Mouse (Mus musculus) kidney, embryonic 14.5 days (tissue): Measurements from ENCODE around the gene Ifitm2. TPM values are rescaled to one million over a fixed set of nuclear protein-coding genes. Genes with fewer than 3 reads are reported as not detected.

Source experiments
- ATAC-seq: fragments of 200-750 bp; cut with Nextera tagmentation; 2 replicates; pipeline ENCODE4 v1.8.0; 2017; ENCODE audit warnings: moderate number of reproducible peaks, mild to moderate bottlenecking, moderate TSS enrichment, moderate library complexity; ENCODE audit not compliant: low FRiP score, low TSS enrichment
- H3K27ac ChIP-seq: fragments of 300-500 bp; sonication (generic); 2 replicates; pipeline ENCODE4 v1.5.1; 2014; ENCODE audit warnings: low read depth, mild to moderate bottlenecking, low read length, moderate library complexity, mixed read lengths
- H3K27me3 ChIP-seq: fragments of 300-500 bp; sonication (generic); 2 replicates; pipeline ENCODE4 v1.6.1; 2014; ENCODE audit warnings: mild to moderate bottlenecking, low read length; ENCODE audit not compliant: control insufficient read depth, insufficient read depth
- H3K36me3 ChIP-seq: fragments of 300-500 bp; sonication (generic); 2 replicates; pipeline ENCODE4 v1.6.1; 2014; ENCODE audit warnings: low read length, mixed read lengths; ENCODE audit not compliant: control insufficient read depth, insufficient read depth
- H3K4me1 ChIP-seq: fragments of 300-500 bp; sonication (generic); 2 replicates; pipeline ENCODE4 v1.6.1; 2014; ENCODE audit warnings: low read length, mixed read lengths; ENCODE audit not compliant: control insufficient read depth, insufficient read depth
- H3K4me2 ChIP-seq: fragments of 300-500 bp; sonication (generic); replicated peaks from 2 replicates; pipeline ENCODE4 v1.6.1; 2014; ENCODE audit warnings: low read depth, mild to moderate bottlenecking, low read length
- H3K4me3 ChIP-seq: fragments of 300-500 bp; sonication (generic); 2 replicates; pipeline ENCODE4 v1.5.1; 2014; ENCODE audit warnings: mild to moderate bottlenecking, low read length
- H3K9ac ChIP-seq: fragments of 300-500 bp; sonication (generic); 2 replicates; pipeline ENCODE4 v1.6.1; 2014; ENCODE audit warnings: low read depth, mild to moderate bottlenecking, low read length, moderate library complexity
- H3K9me3 ChIP-seq: fragments of 300-500 bp; sonication (generic); 2 replicates; pipeline ENCODE4 v1.6.1; 2016; ENCODE audit warnings: low read length; ENCODE audit not compliant: control insufficient read depth
- WGBS: fragments of 180-500 bp; shearing (Covaris S2); extraction: QIAGEN DNeasy Blood & Tissue Kit; methylation state at CpG from one replicate; pipeline ENCODE4 v1.1.7; 2014; 5-methylcytosine and 5-hydroxymethylcytosine counted together
- polyA plus RNA-seq: library from polyadenylated mRNA; unstranded; fragments of >200 nt; fragmentation: Nextera tagmentation; extraction: Ambion mirVana; gene quantifications from 2 replicates; pipeline ENCODE4 v1.2.1, GENCODE M21; 2014

Ifitm2 gene
- polyA plus RNA-seq, 1 experiment from 2014 or later = 1,039 TPM

- Histone ChIP-seq H3K4me3 (no peak overlapping the region), H3K27ac (no peak overlapping the region), H3K4me1 (peaks cover 6% of the 10 kb centered on the region), H3K9me3 (no peaks in the 10 kb centered on the region), H3K9ac (no peak overlapping the region), H3K27me3 (no peaks in the 10 kb centered on the region), H3K36me3 (no peaks in the 10 kb centered on the region), H3K4me2 (no peak overlapping the region)
- WGBS = 9% methylated on average over 9 of the region's 9 CpGs
- no peak for ATAC-seq
Observed at GRCm38 (mm10) chr7:140959181-140959901, 3.6 kb upstream of the Ifitm2 start.

- no peak for ATAC-seq
- H3K9ac ChIP-seq = no peak overlapping the region
Observed at GRCm38 (mm10) chr7:140956556-140956869, 726 bp upstream of the Ifitm2 start.

GRCm38 (mm10) chr7:140955342-140955741 is 445 bp downstream of the Ifitm2 start:
- Histone ChIP-seq H3K4me3 (peak overlapping the region; percentile 55), H3K9me3 (no peaks in the 10 kb centered on the region), H3K27ac (peak overlapping the region; percentile 91; the same call in 1 of the 2 replicates), H3K4me1 (peaks cover 26% of the 10 kb centered on the region), H3K36me3 (peaks cover 5% of the 10 kb centered on the region; the same call in 1 of the 2 replicates), H3K9ac (peak overlapping the region; percentile 75), H3K4me2 (peak overlapping the region; percentile 70), H3K27me3 (no peaks in the 10 kb centered on the region)
- WGBS = 3% methylated on average over 17 of the region's 17 CpGs
- ATAC-seq = peak; percentile 17

More at GRCm38 (mm10) chr7:140956556-140956869, 726 bp upstream of the Ifitm2 start:
- Histone ChIP-seq H3K36me3 (peaks cover 5% of the 10 kb centered on the region; the same call in 1 of the 2 replicates), H3K4me3 (no peak overlapping the region; the same call in 1 of the 2 replicates), H3K27ac (peak overlapping the region; percentile 91), H3K4me1 (peaks cover 14% of the 10 kb centered on the region), H3K4me2 (peak overlapping the region; percentile 70), H3K27me3 (no peaks in the 10 kb centered on the region), H3K9me3 (no peaks in the 10 kb centered on the region)
- WGBS = 42% methylated on average over 6 of the region's 6 CpGs

GRCm38 (mm10) chr7:140954733-140955071 is 1.1 kb downstream of the Ifitm2 start:
- peak overlapping the region; percentile 70 for H3K4me2 ChIP-seq
- H3K9me3 ChIP-seq = no peaks in the 10 kb centered on the region
- peak overlapping the region; percentile 91; the same call in 1 of the 2 replicates for H3K27ac ChIP-seq
- H3K9ac ChIP-seq = peak overlapping the region; percentile 75; the same call in 1 of the 2 replicates
- no peak for ATAC-seq
- H3K36me3 ChIP-seq = peaks cover 10% of the 10 kb centered on the region; the same call in 1 of the 2 replicates
- H3K27me3 ChIP-seq = no peaks in the 10 kb centered on the region
- peak overlapping the region; percentile 55 for H3K4me3 ChIP-seq
- peaks cover 30% of the 10 kb centered on the region for H3K4me1 ChIP-seq
- WGBS = 4% methylated on average over 9 of the region's 9 CpGs

- no peaks in the 10 kb centered on the region for H3K9me3 ChIP-seq
Observed at GRCm38 (mm10) chr7:140953800-140954732, 1.7 kb downstream of the Ifitm2 start.

GRCm38 (mm10) chr7:140953133-140953532 is 2.7 kb downstream of the Ifitm2 start:
- no peaks in the 10 kb centered on the region for H3K9me3 ChIP-seq
- H3K4me2 ChIP-seq = no peak overlapping the region; the same call in 1 of the 2 replicates
- peaks cover 30% of the 10 kb centered on the region for H3K4me1 ChIP-seq
- H3K27me3 ChIP-seq = no peaks in the 10 kb centered on the region
- no peak overlapping the region for H3K4me3 ChIP-seq
- H3K27ac ChIP-seq = no peak overlapping the region
- WGBS = 80% methylated on average over 11 of the region's 11 CpGs
- H3K9ac ChIP-seq = no peak overlapping the region
- peaks cover 22% of the 10 kb centered on the region for H3K36me3 ChIP-seq
- no peak for ATAC-seq

More at GRCm38 (mm10) chr7:140953800-140954732, 1.7 kb downstream of the Ifitm2 start:
- Histone ChIP-seq H3K27ac (no peak overlapping the region; the same call in 1 of the 2 replicates), H3K27me3 (no peaks in the 10 kb centered on the region), H3K4me1 (peaks cover 30% of the 10 kb centered on the region), H3K9ac (peak overlapping the region; percentile 75; the same call in 1 of the 2 replicates), H3K4me3 (peak overlapping the region; percentile 55), H3K4me2 (peak overlapping the region; percentile 70), H3K36me3 (peaks cover 14% of the 10 kb centered on the region; the same call in 1 of the 2 replicates)
- WGBS = 53% methylated on average over 15 of the region's 15 CpGs
- no peak for ATAC-seq

- peaks cover 30% of the 10 kb centered on the region for H3K4me1 ChIP-seq
- WGBS = 80% methylated on average over 7 of the region's 7 CpGs
Observed at GRCm38 (mm10) chr7:140952441-140952840, 3.3 kb downstream of the Ifitm2 start.

GRCm38 (mm10) chr7:140951765-140952164 is 4.0 kb downstream of the Ifitm2 start:
- H3K27ac ChIP-seq = no peak overlapping the region
- H3K36me3 ChIP-seq = peaks cover 34% of the 10 kb centered on the region
- no peak overlapping the region for H3K4me2 ChIP-seq

More at GRCm38 (mm10) chr7:140952441-140952840, 3.3 kb downstream of the Ifitm2 start:
- Histone ChIP-seq H3K4me2 (no peak overlapping the region), H3K27me3 (no peaks in the 10 kb centered on the region), H3K9me3 (no peaks in the 10 kb centered on the region), H3K9ac (no peak overlapping the region), H3K4me3 (no peak overlapping the region), H3K27ac (no peak overlapping the region), H3K36me3 (peaks cover 29% of the 10 kb centered on the region)
- no peak for ATAC-seq

More at GRCm38 (mm10) chr7:140951765-140952164, 4.0 kb downstream of the Ifitm2 start:
- 59% methylated on average over 6 of the region's 6 CpGs for WGBS
- Histone ChIP-seq H3K9me3 (no peaks in the 10 kb centered on the region), H3K4me3 (no peak overlapping the region), H3K9ac (no peak overlapping the region), H3K27me3 (no peaks in the 10 kb centered on the region), H3K4me1 (peaks cover 30% of the 10 kb centered on the region)
- ATAC-seq = no peak
